Mouse (Mus musculus): ENCODE measurements around the gene Clpx.

GRCm38 (mm10) chr9:65304300-65304699 lies 10.2 kb downstream of the Clpx start:
- TF ChIP-seq CTCF (IDR thresholded peaks at IDR 0.05; ENCODE audit: low read depth, low read length) (no peak), GATA1 (IDR thresholded peaks at IDR 0.05; ENCODE audit: borderline replicate concordance, low read length) (no peak), TAL1 (conservative IDR thresholded peaks at IDR 0.05; ENCODE audit: low read depth, low read length) (no peak), POLR2AphosphoS5 (IDR thresholded peaks at IDR 0.05; ENCODE audit: insufficient replicate concordance, low read depth, low read length) (no peak)
